Mouse (Mus musculus) heart, embryonic 11.5 days (tissue): ENCODE measurements around the gene Farp2. TPM values are rescaled to one million over a fixed set of nuclear protein-coding genes. Genes with fewer than 3 reads are reported as not detected.
"Not testable (repeated sequence)": the region's sequence is repeated elsewhere in the genome, so short reads cannot be mapped to it uniquely, and the experiment has no call there.

Source experiments
- ATAC-seq: fragments of 200-750 bp; cut with Nextera tagmentation; replicated peaks from 2 replicates; pipeline ENCODE4 v1.8.0; 2017; ENCODE audit warnings: moderate library complexity; ENCODE audit not compliant: insufficient number of reproducible peaks, low FRiP score, low TSS enrichment
- H3K27ac ChIP-seq: fragments of 300-500 bp; sonication (generic); 2 replicates; pipeline ENCODE4 v1.5.1; 2014; ENCODE audit warnings: mild to moderate bottlenecking, low read depth, low read length
- H3K27me3 ChIP-seq: fragments of 300-500 bp; sonication (generic); 2 replicates; pipeline ENCODE4 v1.6.1; 2014; ENCODE audit warnings: mild to moderate bottlenecking, low read length, mixed read lengths; ENCODE audit not compliant: control insufficient read depth, insufficient read depth
- H3K36me3 ChIP-seq: fragments of 300-500 bp; sonication (generic); 2 replicates; pipeline ENCODE4 v1.6.1; 2014; ENCODE audit warnings: mild to moderate bottlenecking, low read length, moderate library complexity, mixed read lengths; ENCODE audit not compliant: control insufficient read depth, insufficient read depth
- H3K4me1 ChIP-seq: fragments of 300-500 bp; sonication (generic); 2 replicates; pipeline ENCODE4 v1.6.1; 2014; ENCODE audit warnings: low read length; ENCODE audit not compliant: control insufficient read depth, insufficient read depth
- H3K4me2 ChIP-seq: fragments of 300-500 bp; sonication (generic); 2 replicates; pipeline ENCODE4 v1.6.1; 2014; ENCODE audit warnings: mild to moderate bottlenecking, moderate library complexity
- H3K4me3 ChIP-seq: fragments of 300-500 bp; sonication (generic); 2 replicates; pipeline ENCODE4 v1.5.1; 2014; ENCODE audit warnings: low read depth, low read length
- H3K9ac ChIP-seq: fragments of 300-500 bp; sonication (generic); 2 replicates; pipeline ENCODE4 v1.6.1; 2014; ENCODE audit warnings: mild to moderate bottlenecking, low read depth, low read length, moderate library complexity
- H3K9me3 ChIP-seq: fragments of 300-500 bp; sonication (generic); replicated peaks from 2 replicates; pipeline ENCODE4 v1.6.1; 2016; ENCODE audit warnings: low read length; ENCODE audit not compliant: control insufficient read depth
- WGBS: fragments of 180-500 bp; shearing (Covaris S2); extraction: QIAGEN DNeasy Blood & Tissue Kit; methylation state at CpG from one replicate; pipeline ENCODE4 v1.1.7; 2014; ENCODE audit not compliant: insufficient replicate concordance; 5-methylcytosine and 5-hydroxymethylcytosine counted together
- polyA plus RNA-seq: library from polyadenylated mRNA; unstranded; fragments of >200 nt; fragmentation: Nextera tagmentation; extraction: Ambion mirVana; gene quantifications from 2 replicates; pipeline ENCODE4 v1.2.1, GENCODE M21; 2014

The Farp2 gene
- polyA plus RNA-seq, 1 experiment from 2014 or later = 4.8 TPM

DNA sequence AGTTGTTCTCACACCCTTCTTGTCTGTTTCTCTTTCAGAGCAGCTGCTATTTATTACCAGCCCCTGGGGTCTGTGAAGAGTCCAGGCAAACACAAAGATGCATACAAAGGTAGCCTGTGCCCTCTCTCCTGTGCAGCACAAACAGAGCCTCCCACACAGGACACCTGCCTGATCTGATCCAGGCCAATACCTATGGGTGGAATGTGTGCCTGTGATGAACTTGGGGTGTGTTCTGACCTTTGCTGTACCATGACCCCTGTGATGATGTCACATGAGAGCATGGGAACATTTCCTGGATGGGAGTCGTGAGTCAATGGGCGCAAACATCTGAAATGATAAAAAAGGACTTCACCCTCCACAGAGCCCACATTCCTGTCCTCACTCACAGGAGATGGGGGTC lies 142.9 kb downstream of the Farp2 start:
- Histone ChIP-seq H3K27me3 (no peaks in the 10 kb centered on the region), H3K27ac (no peak overlapping the region), H3K4me3 (no peak overlapping the region), H3K4me2 (no peak overlapping the region), H3K4me1 (no peaks in the 10 kb centered on the region), H3K9ac (no peak overlapping the region), H3K9me3 (no peaks in the 10 kb centered on the region), H3K36me3 (no peaks in the 10 kb centered on the region)
- WGBS = 48% methylated on average over 2 of the region's 2 CpGs
- ATAC-seq = no peak; the same call in 1 of the 2 replicates

GRCm38 (mm10) chr1:93656325-93657024 lies 144.6 kb downstream of the Farp2 start:
- ATAC-seq = no peak
- H3K27me3 ChIP-seq = no peaks in the 10 kb centered on the region
- no peaks in the 10 kb centered on the region for H3K36me3 ChIP-seq
- no peak overlapping the region for H3K27ac ChIP-seq
- H3K9me3 ChIP-seq = no peaks in the 10 kb centered on the region
- no peak overlapping the region for H3K4me2 ChIP-seq
- 73% methylated on average over 7 of the region's 7 CpGs for WGBS
- no peak overlapping the region for H3K4me3 ChIP-seq
- H3K4me1 ChIP-seq = no peaks in the 10 kb centered on the region
- no peak overlapping the region for H3K9ac ChIP-seq

DNA sequence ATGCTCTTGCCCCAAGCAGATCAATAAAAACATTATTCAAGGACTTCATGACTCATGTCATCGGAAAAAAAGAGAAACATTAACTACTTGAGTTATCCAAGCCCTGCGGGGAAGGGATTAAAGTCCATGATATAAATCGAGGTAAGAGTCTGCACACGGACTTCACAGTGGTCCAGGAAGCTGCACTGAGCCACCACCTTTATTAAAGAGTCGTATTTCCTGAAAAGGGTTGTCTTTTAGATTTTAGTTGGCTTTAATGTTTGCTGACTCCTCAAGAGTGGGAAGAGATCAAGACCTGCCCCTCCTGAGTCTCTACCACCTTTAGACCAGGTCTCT lies 145.1 kb downstream of the Farp2 start:
- H3K4me2 ChIP-seq = no peak overlapping the region
- no peaks in the 10 kb centered on the region for H3K36me3 ChIP-seq
- no peak overlapping the region for H3K27ac ChIP-seq
- no peaks in the 10 kb centered on the region for H3K9me3 ChIP-seq
- H3K4me3 ChIP-seq = no peak overlapping the region
- 88% methylated on average over 5 of the region's 5 CpGs for WGBS
- ATAC-seq = no peak
- no peaks in the 10 kb centered on the region for H3K27me3 ChIP-seq
- no peaks in the 10 kb centered on the region for H3K4me1 ChIP-seq
- H3K9ac ChIP-seq = no peak overlapping the region

GRCm38 (mm10) chr1:93658559-93658958 lies 146.7 kb downstream of the Farp2 start, which contains the start of gene Stk25:
TSS of gene Stk25 (minus strand) at chr1:93658659.
- ATAC-seq, H3K27me3 ChIP-seq, H3K9ac ChIP-seq, H3K4me2 ChIP-seq, H3K9me3 ChIP-seq, H3K4me3 ChIP-seq, H3K27ac ChIP-seq, H3K36me3 ChIP-seq, H3K4me1 ChIP-seq: not testable (repeated sequence)

- Histone ChIP-seq H3K9ac (0 out of 2 replicates have a peak overlapping the region, but pooled peaks have one; percentile 22), H3K27me3 (no peaks in the 10 kb centered on the region), H3K4me3 (no peak overlapping the region), H3K9me3 (no peaks in the 10 kb centered on the region), H3K4me2 (peak overlapping the region; percentile 70), H3K36me3 (no peaks in the 10 kb centered on the region), H3K4me1 (peaks cover 12% of the 10 kb centered on the region), H3K27ac (peak overlapping the region; percentile 80)
- 14% methylated on average over 13 of the region's 13 CpGs for WGBS
- ATAC-seq = 0 out of 2 replicates have a peak, but pooled peaks have one; percentile 19
Observed at GRCm38 (mm10) chr1:93667760-93668400, 156.0 kb downstream of the Farp2 start.

- Histone ChIP-seq H3K36me3 (no peaks in the 10 kb centered on the region), H3K4me1 (peaks cover 12% of the 10 kb centered on the region), H3K27ac (peak overlapping the region; percentile 80), H3K27me3 (no peaks in the 10 kb centered on the region), H3K4me2 (peak overlapping the region; percentile 70), H3K4me3 (peak overlapping the region; percentile 50), H3K9ac (peak overlapping the region; percentile 80), H3K9me3 (no peaks in the 10 kb centered on the region)
- 5% methylated on average over 17 of the region's 17 CpGs for WGBS
- ATAC-seq = peak; percentile 75
Observed at GRCm38 (mm10) chr1:93668791-93669548, 157.1 kb downstream of the Farp2 start.

- Histone ChIP-seq H3K9ac (no peak overlapping the region), H3K9me3 (no peaks in the 10 kb centered on the region), H3K27ac (no peak overlapping the region), H3K36me3 (no peaks in the 10 kb centered on the region), H3K4me2 (no peak overlapping the region), H3K4me1 (peaks cover 12% of the 10 kb centered on the region), H3K27me3 (no peaks in the 10 kb centered on the region), H3K4me3 (no peak overlapping the region)
- no peak for ATAC-seq
Observed at GRCm38 (mm10) chr1:93669941-93670340, 158.1 kb downstream of the Farp2 start.
